Mouse (Mus musculus): Measurements from ENCODE around the gene Rcbtb1.
"Not testable (repeated sequence)": the region's sequence is repeated elsewhere in the genome, so short reads cannot be mapped to it uniquely, and the experiment has no call there.

Rcbtb1 gene

DNA sequence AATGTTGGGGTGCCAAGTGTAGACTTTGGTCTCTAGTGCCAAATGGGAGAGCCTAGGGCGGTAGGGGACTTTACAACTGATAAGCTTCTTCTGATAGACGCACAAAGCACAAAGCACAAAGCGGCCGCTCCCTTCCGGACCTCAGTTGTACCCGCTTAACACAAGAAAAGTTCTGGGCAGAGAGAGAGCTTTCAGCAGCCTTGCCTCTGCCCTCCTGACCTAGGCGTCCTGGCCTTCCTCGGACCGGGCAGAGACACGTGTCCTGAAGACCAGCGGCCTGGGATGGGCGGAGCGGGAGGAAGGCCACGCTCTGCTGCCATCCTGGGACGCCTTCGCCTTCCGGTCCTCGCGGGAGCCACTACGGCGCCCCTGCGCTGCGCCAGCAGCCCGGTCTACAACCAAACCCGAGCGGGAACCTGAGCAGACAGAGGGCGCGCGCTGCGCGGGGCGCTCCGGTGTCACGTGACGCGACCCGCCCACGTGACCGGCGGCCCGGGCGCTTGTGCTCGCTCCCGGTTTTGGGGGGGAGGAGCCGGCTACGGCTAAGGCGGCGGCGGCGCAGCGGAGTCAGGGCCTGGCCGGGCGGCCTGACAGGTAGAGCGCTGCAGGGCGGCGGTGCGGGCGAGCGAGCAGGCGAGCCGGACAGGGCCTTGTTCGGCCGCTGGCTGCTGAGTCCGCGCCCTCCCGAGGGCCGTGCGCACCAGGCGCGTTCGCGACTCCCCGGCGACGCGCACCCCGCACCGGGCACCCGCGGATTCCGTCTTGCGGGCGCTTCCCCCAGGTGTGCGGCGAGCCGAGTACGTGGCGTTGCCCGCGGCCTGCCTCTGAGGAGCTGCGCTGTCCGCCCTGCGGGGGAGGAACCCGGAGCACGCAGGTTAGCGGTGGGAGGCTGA is at the start of gene Rcbtb1:
Gene Rcbtb1, plus strand, starts transcription at position 499 of the 893 bp plus-strand sequence.
- DNase-seq (ENCODE audit: low read depth, low spot score): peak; percentile 95

DNA sequence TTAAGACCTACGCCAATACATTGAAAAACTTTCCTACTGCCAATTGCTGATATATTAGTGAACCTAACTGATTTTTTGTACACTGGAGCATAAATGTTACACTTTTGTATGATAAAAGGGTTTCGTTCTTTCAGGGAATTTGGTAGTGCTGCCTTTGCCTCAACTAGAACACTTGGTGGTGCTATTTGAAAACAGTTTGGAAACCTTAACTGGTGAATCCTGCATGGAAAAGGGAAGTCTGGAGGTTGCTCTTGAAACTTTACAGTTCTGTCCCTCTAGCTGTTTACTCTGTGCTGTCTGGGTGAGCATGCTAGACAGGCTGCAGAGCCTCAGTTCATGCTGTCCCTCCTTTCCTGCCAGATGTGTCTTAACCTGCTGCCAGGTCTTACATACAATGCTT is 45.4 kb upstream of the Rcbtb1 start:
- DNase-seq (ENCODE audit: low read depth, low spot score): no peak

DNA sequence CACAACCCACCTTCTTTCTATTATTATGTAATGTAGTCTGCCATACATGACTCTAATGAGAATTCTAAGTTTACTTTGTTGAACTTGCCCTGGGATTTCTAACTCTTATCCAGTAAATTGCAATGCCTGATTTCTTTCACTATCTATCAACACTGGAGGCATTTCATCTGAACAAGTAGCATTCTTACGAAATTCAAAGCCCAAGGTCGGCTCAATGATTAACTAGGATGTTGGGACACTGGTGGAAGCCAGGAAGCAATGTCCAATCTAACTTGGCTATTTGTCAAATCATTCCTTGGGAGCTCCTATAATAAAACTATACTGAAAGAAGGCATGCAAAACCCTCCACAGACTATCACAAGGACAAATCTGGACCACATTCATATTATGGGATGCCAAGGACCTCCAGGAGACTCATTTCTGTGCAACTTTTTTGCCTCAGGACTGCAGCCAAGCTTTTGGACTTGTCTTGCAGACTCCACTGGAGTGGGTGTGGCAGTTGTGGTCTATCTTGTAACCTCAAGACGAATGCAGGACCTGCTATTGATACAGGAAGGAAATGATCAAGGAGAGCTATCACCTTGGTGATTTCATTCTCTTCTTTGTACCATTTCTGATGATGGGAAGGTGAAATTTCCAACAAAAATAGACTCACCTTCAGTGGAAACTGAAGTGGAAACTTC is 43.9 kb upstream of the Rcbtb1 start:
- no peak for DNase-seq (ENCODE audit: low read depth, low spot score)

DNA sequence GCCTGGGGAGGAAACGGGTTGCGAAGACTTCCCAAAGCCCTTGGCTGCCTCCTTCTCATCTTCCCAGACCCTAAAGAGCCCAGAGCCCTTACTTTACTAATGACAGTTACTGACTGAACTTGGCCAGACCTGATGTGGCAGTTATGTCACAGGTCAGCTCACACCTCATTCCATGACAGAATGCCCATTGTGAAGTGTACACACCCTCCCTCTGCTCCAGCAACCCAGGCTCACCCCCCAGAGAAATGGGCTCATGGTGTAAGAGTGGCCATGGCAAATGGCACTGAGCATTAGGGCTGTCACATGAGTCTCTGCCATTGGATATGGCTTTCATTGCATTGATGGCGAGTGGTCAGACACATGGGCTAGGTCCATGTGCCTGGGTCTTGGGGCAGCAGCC is 22.4 kb upstream of the Rcbtb1 start, which contains the start of gene Gm5142:
Gene Gm5142, minus strand, starts transcription at position 101 of the 400 bp plus-strand sequence.
- no peak for DNase-seq (ENCODE audit: low read depth, low spot score)

DNA sequence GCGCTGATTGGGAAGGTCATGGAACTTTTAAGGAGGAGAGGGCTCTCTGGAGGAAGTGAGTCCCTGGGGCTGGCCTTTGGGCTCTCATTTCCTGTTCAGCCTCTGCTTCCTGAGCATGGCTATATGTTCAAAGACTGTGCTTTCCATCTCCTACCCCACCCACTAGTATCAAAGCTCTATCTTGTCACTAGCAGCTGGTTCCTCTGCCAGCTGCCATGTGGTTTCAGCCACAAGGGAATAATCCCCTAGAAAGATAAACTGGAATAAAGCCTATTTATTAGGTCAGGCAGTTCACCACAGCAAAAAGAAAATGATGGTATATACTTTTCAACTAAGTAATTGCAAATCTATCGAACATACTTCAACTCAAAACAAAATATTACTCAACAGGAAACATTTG is 18.3 kb upstream of the Rcbtb1 start:
- DNase-seq (ENCODE audit: low read depth, low spot score): no peak

DNA sequence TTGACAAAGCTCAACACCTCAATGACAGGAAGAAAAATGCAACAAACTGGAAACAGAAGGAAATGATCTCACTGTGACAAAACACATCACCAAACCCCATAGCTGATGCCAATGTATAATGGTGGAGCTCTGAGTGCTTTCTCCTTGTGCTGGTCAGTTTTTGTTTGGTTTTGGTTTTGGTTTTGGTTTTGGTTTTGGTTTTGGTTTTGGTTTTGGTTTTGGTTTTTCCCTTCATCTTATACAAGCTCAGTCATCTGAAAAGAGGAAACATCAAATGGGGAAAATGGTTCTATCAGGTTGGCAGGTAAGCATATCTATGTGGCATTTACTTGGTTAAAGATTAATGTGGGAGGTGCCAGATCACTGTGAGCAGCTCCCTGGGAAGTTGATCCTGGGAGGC is 15.5 kb upstream of the Rcbtb1 start:
- DNase-seq (ENCODE audit: low read depth, low spot score): no peak

DNA sequence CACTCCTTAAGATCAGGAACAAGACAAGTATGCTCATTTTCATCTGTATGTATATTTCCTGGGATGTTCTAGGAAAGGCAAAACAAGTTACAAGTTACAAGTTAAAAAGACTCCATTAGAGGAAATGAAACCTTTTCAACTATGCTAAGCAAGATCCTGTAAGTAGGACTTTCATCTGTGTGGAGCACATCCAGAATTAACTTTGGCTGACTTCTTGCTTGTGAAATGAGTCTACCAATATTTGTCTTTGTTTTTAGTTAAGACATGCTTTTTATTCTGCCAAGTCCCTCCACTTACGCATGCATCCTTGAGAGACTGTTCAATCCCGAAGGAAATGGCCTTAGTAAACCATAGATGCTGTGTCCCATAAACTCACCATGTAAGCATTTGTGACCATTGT is 14.9 kb upstream of the Rcbtb1 start:
- no peak for DNase-seq (ENCODE audit: low read depth, low spot score)

DNA sequence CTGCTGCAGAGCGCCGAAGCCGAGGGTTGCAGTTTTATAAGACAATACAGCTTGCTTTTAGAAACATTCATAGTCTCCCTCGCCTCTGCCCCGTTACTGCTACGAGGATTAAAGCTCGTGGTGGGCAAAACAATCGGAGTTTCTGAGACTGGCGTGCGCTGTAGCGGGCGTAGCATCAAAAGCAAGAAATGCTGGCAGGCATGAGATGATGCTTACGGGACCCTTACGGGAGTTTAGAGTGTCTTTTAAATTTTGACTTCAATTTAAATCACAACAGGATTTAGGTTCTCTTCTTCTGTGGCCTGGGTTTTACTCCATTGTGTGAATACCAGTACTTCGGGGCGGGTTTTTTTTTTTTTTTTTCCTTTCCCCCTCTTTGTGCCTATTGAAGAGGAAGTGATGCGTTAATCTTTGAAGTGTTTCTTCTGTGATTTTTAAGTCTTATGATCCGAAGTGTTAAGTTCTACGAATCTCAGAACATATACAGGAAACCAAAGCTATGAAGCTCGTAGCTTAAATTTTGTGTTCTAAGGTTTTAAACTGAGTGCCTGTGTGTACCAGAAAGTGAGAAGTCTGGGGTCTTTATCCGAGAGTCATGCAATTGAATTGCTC is 701 bp downstream of the Rcbtb1 start:
- DNase-seq (ENCODE audit: low read depth, low spot score): peak; percentile 34

DNA sequence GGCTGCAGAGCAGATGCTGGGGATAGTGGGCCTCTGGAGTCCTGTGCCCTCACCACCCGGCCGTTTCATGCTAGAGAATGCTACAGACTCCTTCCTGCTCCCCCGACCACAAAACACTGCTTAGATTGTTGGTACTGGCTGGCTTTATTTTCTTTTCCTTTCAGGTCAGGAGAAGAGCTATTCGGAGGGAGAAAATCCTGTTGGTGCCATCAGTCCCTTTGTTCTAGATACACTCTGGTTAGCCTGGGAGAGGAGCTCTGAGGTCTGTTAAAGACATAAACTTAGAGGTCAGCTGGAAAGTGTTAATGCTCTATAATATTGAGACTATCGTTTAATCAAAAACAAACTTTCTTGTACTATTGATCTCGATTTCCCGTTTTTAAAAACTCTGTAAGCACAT is 4.5 kb downstream of the Rcbtb1 start:
- DNase-seq (ENCODE audit: low read depth, low spot score): no peak

DNA sequence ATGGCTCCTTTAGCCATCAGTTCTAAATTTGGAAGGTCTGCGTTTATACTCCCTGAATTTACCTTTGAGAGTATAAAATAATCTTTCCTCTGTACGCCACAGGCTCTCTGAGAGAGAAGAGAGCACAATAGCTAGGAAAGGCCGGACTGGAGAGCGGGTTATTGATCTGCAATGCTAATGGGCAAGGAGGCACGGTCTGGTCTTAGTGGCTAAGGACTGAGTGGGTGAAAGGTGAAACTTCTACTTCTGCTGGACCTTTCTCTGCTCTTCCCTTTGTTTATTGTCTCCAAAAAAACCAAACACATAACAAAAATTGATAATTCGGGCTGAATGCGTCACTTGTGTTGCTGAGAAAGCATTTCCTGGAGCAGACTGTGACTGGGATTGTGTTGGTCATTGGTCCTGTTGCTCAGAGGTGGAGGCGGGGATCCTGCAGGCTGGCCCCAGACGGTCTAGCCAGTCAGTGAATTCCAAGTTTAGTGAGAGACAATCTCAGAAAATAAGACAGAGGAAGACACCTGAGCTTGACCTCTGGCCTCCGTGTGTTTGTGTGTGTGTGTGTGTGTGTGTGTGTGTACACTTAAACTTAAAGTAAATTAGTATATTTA is 5.1 kb downstream of the Rcbtb1 start:
- no peak for DNase-seq (ENCODE audit: low read depth, low spot score)

DNA sequence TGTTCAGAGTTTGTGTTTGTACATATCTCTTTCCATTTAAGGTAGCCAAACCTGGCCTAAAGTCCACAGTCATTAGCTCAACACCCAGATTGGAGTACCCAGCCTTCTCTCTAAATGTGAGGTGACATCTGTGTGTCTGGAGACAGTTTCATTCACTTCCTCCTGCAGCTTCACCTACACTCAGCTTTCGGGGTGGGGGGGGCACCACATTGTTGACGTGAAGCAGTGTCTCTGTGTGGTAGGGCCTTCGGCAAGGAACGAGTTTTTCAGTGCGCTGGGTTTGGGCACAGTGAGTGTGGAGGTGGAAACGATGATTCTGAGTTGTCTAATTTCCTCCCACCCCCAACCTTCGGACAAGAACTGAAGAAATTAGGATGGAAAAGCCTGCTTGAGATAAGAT is 8.0 kb downstream of the Rcbtb1 start:
- DNase-seq (ENCODE audit: low read depth, low spot score): no peak

DNA sequence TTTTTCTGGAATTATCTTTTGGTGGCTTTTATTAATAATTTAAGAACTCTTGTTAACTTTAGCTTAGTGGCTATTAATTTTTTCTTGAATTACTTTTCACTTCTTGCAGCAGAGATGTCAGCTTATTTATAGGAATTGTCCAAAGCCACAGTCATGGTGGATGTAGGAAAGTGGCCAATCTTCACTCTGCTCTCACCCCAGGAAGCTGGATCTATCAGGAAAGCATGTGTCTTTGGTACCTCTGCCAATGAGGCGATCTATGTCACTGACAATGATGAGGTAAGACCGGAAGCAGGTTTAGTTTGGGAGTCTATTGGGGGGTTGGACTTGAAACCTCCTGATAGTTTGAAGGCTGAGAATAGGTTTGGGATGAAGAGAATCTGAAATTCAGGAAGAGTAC is 8.8 kb downstream of the Rcbtb1 start:
- no peak for DNase-seq (ENCODE audit: low read depth, low spot score)

DNA sequence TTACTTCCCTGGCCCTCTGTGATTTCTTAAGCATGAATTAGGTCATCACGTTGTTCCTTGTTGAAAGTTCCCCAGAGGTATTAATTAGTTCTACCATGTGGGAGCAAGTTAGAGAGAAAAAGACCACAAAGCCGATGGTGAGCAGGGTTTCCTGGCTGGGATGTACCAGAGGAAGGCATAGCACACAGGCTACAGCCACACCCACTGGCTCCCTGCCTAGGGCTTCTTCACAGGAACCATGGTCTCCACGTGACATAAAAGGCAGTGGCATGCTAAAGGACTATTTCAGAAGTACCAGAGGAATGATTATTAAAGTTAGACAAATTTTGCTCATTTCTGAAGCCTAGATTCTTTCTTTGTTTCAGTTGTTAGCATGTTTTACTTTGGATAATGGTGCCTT is 18.2 kb downstream of the Rcbtb1 start:
- DNase-seq (ENCODE audit: low read depth, low spot score): no peak

DNA sequence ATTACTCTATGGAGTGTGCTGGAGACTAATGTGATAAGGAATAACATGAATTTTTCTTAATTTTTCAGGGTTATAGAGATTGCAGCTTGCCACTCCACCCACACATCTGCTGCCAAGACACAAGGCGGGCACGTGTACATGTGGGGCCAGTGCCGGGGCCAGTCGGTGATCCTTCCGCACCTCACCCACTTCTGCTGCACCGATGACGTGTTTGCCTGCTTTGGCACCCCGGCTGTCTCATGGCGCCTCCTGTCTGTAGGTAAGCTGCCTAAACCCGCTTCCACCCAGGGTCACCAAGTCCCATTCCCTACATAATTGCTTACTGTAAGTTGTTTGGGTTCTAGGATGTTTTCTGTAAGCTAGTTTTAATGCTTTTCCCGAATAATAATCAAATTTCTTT is 25.2 kb downstream of the Rcbtb1 start:
- no peak for DNase-seq (ENCODE audit: low read depth, low spot score)

DNA sequence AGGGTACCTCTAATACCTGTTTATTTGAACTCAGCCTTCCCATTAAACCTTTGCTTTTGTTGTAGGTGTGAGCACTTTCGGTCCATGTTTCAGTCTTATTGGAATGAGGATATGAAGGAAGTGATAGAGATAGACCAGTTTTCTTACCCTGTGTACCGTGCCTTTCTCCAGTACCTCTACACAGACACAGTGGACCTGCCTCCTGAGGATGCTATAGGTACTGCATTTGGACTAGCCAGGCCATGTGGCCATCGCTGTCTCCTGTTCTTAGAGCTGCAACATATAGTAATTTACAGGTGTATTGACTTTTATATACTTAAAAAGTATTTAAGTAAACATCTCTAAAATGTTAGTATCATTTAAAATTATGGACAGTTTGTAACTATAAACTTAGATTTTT is 28.8 kb downstream of the Rcbtb1 start:
- no peak for DNase-seq (ENCODE audit: low read depth, low spot score)

DNA sequence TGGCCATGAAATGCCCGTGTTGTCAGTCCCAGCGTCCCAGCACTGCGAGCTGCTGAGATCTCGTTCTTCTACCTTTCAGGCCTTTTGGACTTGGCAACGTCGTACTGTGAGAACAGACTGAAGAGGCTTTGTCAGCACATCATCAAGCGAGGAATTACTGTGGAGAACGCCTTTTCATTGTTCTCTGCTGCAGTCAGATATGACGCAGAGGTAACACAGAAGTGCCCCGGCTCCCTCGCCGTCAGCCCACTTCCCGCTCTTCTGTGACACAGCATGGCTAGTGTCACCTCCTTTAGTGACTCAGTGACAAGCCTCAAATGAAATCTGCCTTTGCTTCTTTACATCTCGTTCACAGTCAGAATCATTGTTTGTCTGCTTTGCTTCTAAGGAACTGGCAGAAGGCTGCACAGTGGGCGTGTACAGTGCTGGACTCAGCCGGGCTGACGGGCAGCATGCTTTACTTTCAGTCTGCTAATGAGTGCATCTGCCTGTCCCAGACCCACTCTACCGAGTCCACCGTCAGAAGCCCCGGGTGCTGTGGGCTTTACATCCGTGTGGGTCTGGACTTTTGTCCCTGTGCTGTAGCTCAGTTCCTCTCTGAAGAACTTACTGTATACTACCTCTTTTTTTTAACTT is 29.4 kb downstream of the Rcbtb1 start:
- no peak for DNase-seq (ENCODE audit: low read depth, low spot score)

DNA sequence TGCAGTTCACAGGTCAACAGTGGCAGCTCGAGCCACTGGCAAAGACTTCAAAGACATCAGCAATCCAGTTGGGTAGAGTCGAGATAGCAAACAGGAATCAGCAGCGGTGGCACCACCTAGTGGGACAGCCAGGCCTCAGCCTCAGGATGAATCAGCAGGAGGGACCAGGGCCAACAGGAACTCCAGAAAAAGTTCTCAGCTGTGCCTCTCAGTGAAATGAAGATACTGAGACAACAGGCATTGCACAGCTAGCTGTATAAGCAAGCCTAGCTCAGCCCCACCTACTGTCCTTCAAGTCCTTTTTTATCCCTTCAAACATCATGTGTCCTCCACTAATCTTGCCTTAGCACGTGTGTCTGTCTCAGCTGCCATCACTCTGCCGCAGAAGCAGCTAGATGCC is 31.0 kb downstream of the Rcbtb1 start:
- no peak for DNase-seq (ENCODE audit: low read depth, low spot score)

DNA sequence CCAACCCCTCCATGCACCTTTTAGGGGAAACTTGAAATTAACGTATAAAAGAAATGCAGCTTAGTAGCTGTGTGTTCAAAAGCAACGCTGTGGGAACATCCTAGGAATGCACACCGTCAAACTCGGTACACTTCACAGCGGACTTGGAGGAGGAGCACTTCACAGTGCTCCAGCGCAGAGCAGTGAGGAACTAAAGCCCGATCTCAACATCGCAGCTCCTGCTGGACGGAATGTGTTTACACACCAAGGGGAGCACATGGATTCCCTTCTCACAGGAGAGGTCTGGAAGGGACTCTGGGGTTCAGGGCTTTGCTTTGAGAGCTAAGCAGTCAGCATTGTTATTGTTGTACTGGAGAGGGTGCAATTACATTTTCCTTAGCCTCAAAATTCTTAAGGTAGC is 32.6 kb downstream of the Rcbtb1 start:
- no peak for DNase-seq (ENCODE audit: low read depth, low spot score)

DNA sequence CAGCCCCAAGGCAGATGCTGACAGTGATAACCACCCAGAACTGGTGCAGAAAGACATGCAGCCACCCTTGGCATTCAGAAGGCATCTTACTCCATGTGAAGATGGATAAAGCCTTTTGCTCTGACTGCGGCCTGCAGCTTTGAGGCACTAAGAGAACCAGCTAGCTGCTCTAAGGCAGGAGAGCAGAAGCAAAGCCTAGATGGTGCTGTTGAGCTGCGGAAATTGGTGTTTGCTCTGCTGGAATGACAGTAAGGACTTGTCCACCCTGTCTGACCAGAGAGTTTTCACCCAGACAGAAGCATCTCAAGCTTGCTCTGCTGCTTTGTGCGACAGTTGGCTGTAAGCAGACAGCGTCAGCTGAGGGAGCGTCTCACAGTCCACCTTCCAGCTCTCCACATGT is 49.3 kb downstream of the Rcbtb1 start:
- not testable (repeated sequence) for DNase-seq (ENCODE audit: low read depth, low spot score)

DNA sequence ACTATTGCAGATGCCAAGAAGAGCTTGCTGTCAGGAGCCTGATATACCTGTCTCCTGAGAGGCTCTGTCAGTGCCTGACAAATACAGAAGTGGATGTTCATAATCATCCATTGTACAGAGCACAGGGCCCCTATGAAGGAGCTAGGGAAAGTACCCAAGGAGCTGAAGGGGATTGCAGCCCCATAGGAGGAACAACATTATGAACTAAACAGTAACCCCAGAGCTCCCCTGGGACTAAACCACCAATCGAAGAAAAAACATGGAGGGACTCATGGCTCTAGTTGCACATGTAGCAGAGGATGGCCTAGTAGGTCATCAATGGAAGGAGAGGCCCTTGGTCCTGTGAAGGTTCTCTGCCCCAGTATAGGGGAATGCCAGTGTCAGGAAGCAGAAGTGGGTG is 54.9 kb downstream of the Rcbtb1 start:
- DNase-seq (ENCODE audit: low read depth, low spot score): not testable (repeated sequence)

DNA sequence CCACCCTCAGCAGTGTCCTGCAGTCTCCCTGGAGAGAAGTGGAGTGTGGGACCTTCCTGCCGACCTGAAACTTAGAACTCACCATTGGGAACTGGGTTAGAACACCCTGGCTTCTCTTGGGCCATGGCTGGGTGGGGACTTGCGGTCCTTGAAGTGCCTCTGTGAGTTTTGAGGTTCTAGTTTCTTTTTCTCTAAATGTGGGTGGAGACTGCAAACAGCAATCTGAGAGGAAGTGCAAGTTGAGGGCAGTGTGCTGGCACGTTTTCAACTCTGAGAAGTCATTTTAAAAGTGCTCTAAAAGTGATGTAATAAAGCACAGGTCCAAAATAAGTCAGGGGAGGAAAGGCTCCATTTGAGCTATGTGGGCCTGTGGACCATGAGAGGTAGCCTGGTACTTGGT is 59.0 kb downstream of the Rcbtb1 start, which contains the start of gene Gm6904:
Gene Gm6904, minus strand, starts transcription at position 161 of the 400 bp plus-strand sequence.
- no peak for DNase-seq (ENCODE audit: low read depth, low spot score)

DNA sequence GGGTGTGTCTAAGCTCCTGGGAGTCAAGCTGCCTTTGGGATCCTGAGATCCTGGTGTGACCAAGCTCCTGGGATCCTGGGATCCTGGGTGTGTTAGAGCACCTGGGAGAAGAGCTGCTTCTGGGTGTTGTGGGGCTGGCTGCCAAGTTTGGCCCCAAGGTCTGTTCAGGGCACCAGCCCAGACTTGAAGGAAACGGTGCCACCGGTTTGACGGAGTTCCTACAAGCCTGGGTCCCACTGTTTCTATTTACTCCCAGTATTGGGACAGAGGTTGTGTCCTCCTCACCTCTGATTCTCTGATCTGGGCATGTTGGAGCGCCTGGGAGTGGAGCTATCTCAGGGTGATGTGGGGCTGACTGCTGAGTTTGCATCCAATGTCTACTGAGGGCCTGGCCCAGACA is 74.0 kb downstream of the Rcbtb1 start:
- not testable (repeated sequence) for DNase-seq (ENCODE audit: low read depth, low spot score)
